Mouse (Mus musculus) left cerebral cortex, adult 2 months (tissue): ENCODE data around the gene Dusp6. TPM values are rescaled to one million over a fixed set of nuclear protein-coding genes. Genes with fewer than 3 reads are reported as not detected.

ENCODE experiments used
- DNase-seq, 2 experiments: peaks; one replicate each; pipeline ENCODE4 v3.0.0; 2021 to 2022; ENCODE audit warnings: low spot score in 2 of 2, mixed read lengths in 1 of 2; ENCODE audit errors: extremely low spot score in 1 of 2
- H3K27ac ChIP-seq: fragments of 200-600 bp; 2 replicates; pipeline ENCODE4 v1.8.1; 2022
- H3K4me3 ChIP-seq: fragments of 200-600 bp; 2 replicates; pipeline ENCODE4 v1.8.1; 2022
- CTCF ChIP-seq: fragments of 200-600 bp; IDR thresholded peaks from 2 replicates; pipeline ENCODE4 v1.8.1; 2022; ENCODE audit warnings: antibody characterized with exemption, mild to moderate bottlenecking, moderate library complexity
- intact Hi-C: fragments of 180-260 bp; cut with DNase I; formaldehyde crosslinking; loops from one replicate; pipeline ENCODE4 v1.15.1; 2025
- total RNA-seq, 2 experiments: library from RNA; stranded (reverse); gene quantifications; 2 replicates each; pipeline ENCODE4 v1.2.3; 2021

The Dusp6 gene
- total RNA-seq, 2 experiments from 2014 or later = 101 to 116 TPM

GRCm38 (mm10) chr10:99250874-99251281, 12.2 kb upstream of the Dusp6 start:
- Histone ChIP-seq H3K27ac (peak overlapping the region; percentile 87), H3K4me3 (peak overlapping the region; percentile 5; the same call in 1 of the 2 replicates)
- no peak for TF ChIP-seq CTCF
- intact Hi-C loops = no loop called here
- peak in 1 of 2 experiments; percentile 41 for DNase-seq

- intact Hi-C loops = no loop called here
- DNase-seq = no peak
- TF ChIP-seq CTCF = no peak
- Histone ChIP-seq H3K4me3 (no peak overlapping the region), H3K27ac (no peak overlapping the region)
Observed at GRCm38 (mm10) chr10:99253412-99253811, 9.6 kb upstream of the Dusp6 start.

- intact Hi-C loops = no loop called here
- H3K27ac ChIP-seq = no peak overlapping the region
Observed at GRCm38 (mm10) chr10:99255830-99256570, 7.0 kb upstream of the Dusp6 start.

GRCm38 (mm10) chr10:99257531-99257930, 5.5 kb upstream of the Dusp6 start:
- H3K27ac ChIP-seq = no peak overlapping the region
- DNase-seq = no peak
- intact Hi-C loops = no loop called here
- no peak for TF ChIP-seq CTCF
- H3K4me3 ChIP-seq = no peak overlapping the region

More at GRCm38 (mm10) chr10:99255830-99256570, 7.0 kb upstream of the Dusp6 start:
- TF ChIP-seq CTCF = no peak
- no peak overlapping the region for H3K4me3 ChIP-seq
- no peak for DNase-seq

GRCm38 (mm10) chr10:99259840-99260239, 3.2 kb upstream of the Dusp6 start:
- Histone ChIP-seq H3K4me3 (no peak overlapping the region), H3K27ac (no peak overlapping the region)
- DNase-seq = no peak
- intact Hi-C loops = loop anchor here (5.0 kb wide), 4 partner anchors 58 to 357 kb away; partner anchors contain the start of genes Galnt4 and Poc1b
- TF ChIP-seq CTCF = no peak

- Histone ChIP-seq H3K27ac (peak overlapping the region; percentile 97), H3K4me3 (peak overlapping the region; percentile 82)
- intact Hi-C loops = loop anchor here (1.0 to 5.0 kb wide), 7 partner anchors 19 to 356 kb away; partner anchors contain the start of genes Galnt4 and Poc1b
- peak; percentile 80 to 87 for DNase-seq
- TF ChIP-seq CTCF = no peak
Observed at GRCm38 (mm10) chr10:99261151-99261635, 1.8 kb upstream of the Dusp6 start.

GRCm38 (mm10) chr10:99261636-99262318, 1.3 kb upstream of the Dusp6 start:
- peak overlapping the region; percentile 82 for H3K4me3 ChIP-seq
- H3K27ac ChIP-seq = peak overlapping the region; percentile 97
- TF ChIP-seq CTCF = no peak; the same call in none of the 2 replicates
- intact Hi-C loops = loop anchor here (1.0 to 5.0 kb wide), 12 partner anchors 19 to 356 kb away; partner anchors contain the start of genes Galnt4 and Poc1b
- peak; percentile 83 to 85 for DNase-seq

- intact Hi-C loops = loop anchor here (2.0 to 5.0 kb wide), 9 partner anchors 48 to 355 kb away; partner anchors contain the start of genes Galnt4 and Poc1b
- TF ChIP-seq CTCF = no peak
- Histone ChIP-seq H3K27ac (peak overlapping the region; percentile 97), H3K4me3 (peak overlapping the region; percentile 82)
- peak in 1 of 2 experiments; percentile 39 for DNase-seq
Observed at GRCm38 (mm10) chr10:99262319-99262866, 638 bp upstream of the Dusp6 start.

GRCm38 (mm10) chr10:99263419-99264221, 589 bp downstream of the Dusp6 start:
- intact Hi-C loops = loop anchor here (2.0 to 5.0 kb wide), 9 partner anchors 47 to 354 kb away; partner anchors contain the start of genes Galnt4 and Poc1b
- peak overlapping the region; percentile 82 for H3K4me3 ChIP-seq
- peak overlapping the region; percentile 90 for H3K27ac ChIP-seq
- TF ChIP-seq CTCF = no peak
- DNase-seq = peak; percentile 41 to 50

GRCm38 (mm10) chr10:99264301-99265010, 1.4 kb downstream of the Dusp6 start:
- DNase-seq = peak in 1 of 2 experiments; percentile 34

More at GRCm38 (mm10) chr10:99264301-99265010, 1.4 kb downstream of the Dusp6 start:
- intact Hi-C loops = loop anchor here (5.0 kb wide), 5 partner anchors 62 to 353 kb away; partner anchors contain the start of genes Galnt4 and Poc1b
- no peak for TF ChIP-seq CTCF
- Histone ChIP-seq H3K27ac (peak overlapping the region; percentile 90), H3K4me3 (peak overlapping the region; percentile 82)
